Mouse (Mus musculus) G1E (cell line): ENCODE measurements around the gene Tfap4. TPM values are rescaled to one million over a fixed set of nuclear protein-coding genes. Genes with fewer than 3 reads are reported as not detected.

Experiments
- ATAC-seq: 2 replicates; pipeline ENCODE4 v1.8.0; 2016; ENCODE audit warnings: mild to moderate bottlenecking; ENCODE audit not compliant: insufficient number of reproducible peaks, poor library complexity, low FRiP score, severe bottlenecking; ENCODE audit errors: extremely low read depth
- DNase-seq: peaks from one replicate; pipeline ENCODE4 v3.0.0; 2012; ENCODE audit warnings: low spot score
- H3K27me3 ChIP-seq: 2 replicates; pipeline ENCODE4 v1.6.1; 2012; ENCODE audit warnings: mild to moderate bottlenecking, low read length, inconsistent platforms; ENCODE audit not compliant: insufficient read depth
- H3K36me3 ChIP-seq: replicated peaks from 2 replicates; pipeline ENCODE3; 2012; ENCODE audit warnings: mild to moderate bottlenecking, inconsistent platforms
- H3K4me1 ChIP-seq: 2 replicates; pipeline ENCODE4 v1.6.1; 2012; ENCODE audit warnings: low read depth, low read length, inconsistent platforms, mixed read lengths; ENCODE audit not compliant: insufficient read depth
- H3K4me3 ChIP-seq: 2 replicates; pipeline ENCODE4 v1.5.1; 2012; ENCODE audit warnings: low read depth, mild to moderate bottlenecking, inconsistent platforms, low read length, moderate library complexity, mixed read lengths
- H3K9me3 ChIP-seq: replicated peaks from 2 replicates; pipeline ENCODE4 v1.6.1; 2012; ENCODE audit warnings: inconsistent platforms
- CTCF ChIP-seq: IDR thresholded peaks from 2 replicates; pipeline ENCODE4 v1.5.1; 2012; ENCODE audit warnings: low read depth, low read length, inconsistent platforms, mixed read lengths
- GATA1 ChIP-seq: IDR thresholded peaks from 2 replicates; pipeline ENCODE4 v1.6.1; 2012; ENCODE audit warnings: borderline replicate concordance, low read length, inconsistent platforms, mixed read lengths
- GATA2 ChIP-seq: IDR thresholded peaks from 2 replicates; pipeline ENCODE4 v1.6.1; 2012; ENCODE audit warnings: low read depth, low read length, inconsistent platforms, borderline replicate concordance
- POLR2AphosphoS5 ChIP-seq: IDR thresholded peaks from 2 replicates; pipeline ENCODE4 v1.6.1; 2012; ENCODE audit warnings: low read depth, low read length, inconsistent platforms; ENCODE audit not compliant: insufficient replicate concordance
- TAL1 ChIP-seq: conservative IDR thresholded peaks from 2 replicates; pipeline ENCODE4 v1.6.1; 2012; ENCODE audit warnings: low read depth, low read length, inconsistent platforms, mixed read lengths
- polyA plus RNA-seq: library from polyadenylated mRNA; stranded (reverse); fragments of >175 nt; gene quantifications from 2 replicates; pipeline ENCODE4 v1.2.3, GENCODE M21; 2012
- total RNA-seq, 2 experiments: library from RNA; stranded (forward) in 1 of 2; stranded (reverse) in 1 of 2; fragments of 200-1000 nt in 1 of 2; fragments of >200 nt in 1 of 2; fragmentation: Nextera tagmentation in 1 of 2; gene quantifications; 2 replicates each; pipeline ENCODE4 v1.2.3; 2014 to 2017

Gene Tfap4
- total RNA-seq (2014; fragmentation: Nextera tagmentation) (46.3 and 69.0 TPM in 2 replicates), total RNA-seq (2017) (23.2 and 26.0 TPM in 2 replicates), polyA plus RNA-seq (81.1 and 87.0 TPM in 2 replicates)

- no peak for TF ChIP-seq GATA2
- peaks cover 46% of the 10 kb centered on the region for H3K4me1 ChIP-seq
- DNase-seq = peak; percentile 70
Measured at GRCm38 (mm10) chr16:4559715-4560144, at the start of gene Tfap4. Gene Tfap4 (minus strand): TSS chr16:4559854.

GRCm38 (mm10) chr16:4608532-4609059 is 48.9 kb upstream of the Tfap4 start:
- DNase-seq (no peak), ATAC-seq (no peak)

More at GRCm38 (mm10) chr16:4559715-4560144, at the start of gene Tfap4:
- peak; percentile 10; the same call in 1 of the 2 replicates for ATAC-seq
- Histone ChIP-seq H3K36me3 (peaks cover 28% of the 10 kb centered on the region), H3K4me3 (peak within 1 kb of the TSS; percentile 86), H3K27me3 (peaks cover 11% of the 10 kb centered on the region), H3K9me3 (no peaks in the 10 kb centered on the region; the same call in 1 of the 2 replicates)

DNA sequence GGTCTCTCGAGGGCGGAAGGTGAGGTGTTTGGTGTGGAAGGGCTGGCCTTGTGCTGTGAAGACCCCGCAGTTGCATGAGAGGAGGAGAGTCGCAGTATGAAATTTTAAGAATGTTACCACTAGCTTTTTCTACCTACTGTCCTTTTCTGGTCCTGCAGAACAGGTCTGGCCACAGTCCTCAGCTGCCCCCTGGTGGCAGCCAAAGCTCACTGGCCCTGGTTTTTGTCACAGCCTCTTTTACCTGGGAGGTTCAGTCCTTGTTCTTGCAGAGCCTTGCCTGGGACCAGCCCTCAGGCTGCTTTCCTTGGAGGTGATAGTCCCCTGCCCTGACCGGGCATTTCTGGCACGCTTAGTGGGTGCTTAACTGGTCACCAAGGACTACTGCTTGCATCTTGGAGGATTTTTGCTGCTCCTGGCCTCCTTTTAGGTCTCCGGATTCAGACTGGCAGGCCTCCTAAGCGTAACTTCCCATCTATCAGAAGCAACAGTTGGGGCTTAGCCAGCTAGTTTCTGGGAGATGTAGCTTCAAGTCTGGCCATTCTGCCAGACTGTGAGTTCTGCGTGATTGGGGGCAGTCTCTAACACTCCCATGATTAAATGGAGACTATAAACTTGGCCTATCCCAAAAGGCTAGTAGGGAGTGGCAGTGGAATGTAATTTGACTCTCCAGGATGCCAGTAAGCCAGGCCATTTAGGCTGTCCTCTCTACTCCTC is 48.3 kb upstream of the Tfap4 start:
- H3K4me3 ChIP-seq = no peak overlapping the region
- DNase-seq (peak; percentile 65), ATAC-seq (peak; percentile 49; the same call in 1 of the 2 replicates)
- H3K4me1 ChIP-seq = peaks cover 19% of the 10 kb centered on the region
- no peak for TF ChIP-seq TAL1
- peak; percentile 91 for TF ChIP-seq CTCF
- H3K36me3 ChIP-seq = no peaks in the 10 kb centered on the region
- no peaks in the 10 kb centered on the region for H3K9me3 ChIP-seq
- peaks cover 66% of the 10 kb centered on the region for H3K27me3 ChIP-seq

More at GRCm38 (mm10) chr16:4608532-4609059, 48.9 kb upstream of the Tfap4 start:
- H3K9me3 ChIP-seq = no peaks in the 10 kb centered on the region
- H3K36me3 ChIP-seq = peaks cover 5% of the 10 kb centered on the region
- peaks cover 19% of the 10 kb centered on the region for H3K4me1 ChIP-seq
- TF ChIP-seq GATA1 = no peak
- TF ChIP-seq TAL1 = no peak
- no peak for TF ChIP-seq GATA2
- TF ChIP-seq POLR2AphosphoS5 = no peak
- TF ChIP-seq CTCF = no peak
- peaks cover 59% of the 10 kb centered on the region for H3K27me3 ChIP-seq
- no peak overlapping the region for H3K4me3 ChIP-seq

DNA sequence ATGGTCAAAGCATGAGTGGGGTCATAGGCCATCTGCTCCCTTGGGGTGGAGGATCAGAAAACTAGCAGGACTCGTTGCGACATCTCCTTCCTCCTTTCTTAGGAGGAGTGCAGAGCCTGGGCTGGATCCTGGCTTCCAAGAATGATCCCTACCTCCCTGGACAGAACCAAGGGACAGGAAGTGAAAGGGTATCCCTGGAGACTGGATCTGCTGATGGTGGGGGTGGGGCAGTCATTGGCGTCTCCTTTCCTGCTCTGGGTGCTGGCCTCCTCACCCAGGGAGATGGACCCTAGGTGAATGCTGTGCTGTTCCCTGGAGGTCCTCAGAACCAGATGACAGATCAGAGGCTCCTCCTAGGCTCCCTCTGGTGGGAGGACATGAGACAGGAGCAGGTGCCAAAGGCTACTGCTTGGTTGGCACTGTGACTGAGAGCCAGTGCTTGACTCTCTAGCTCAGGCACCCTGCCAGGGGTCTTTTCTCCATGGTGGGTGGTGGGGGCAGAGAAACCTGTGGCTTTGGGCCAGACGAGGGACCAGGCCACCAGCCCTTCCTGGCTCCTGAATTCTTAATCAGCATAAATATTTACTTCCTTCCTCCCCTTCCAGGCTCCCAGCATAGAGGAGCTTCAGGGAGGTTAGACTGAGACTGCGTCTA is 46.9 kb upstream of the Tfap4 start:
- ATAC-seq (no peak), DNase-seq (no peak)
- no peaks in the 10 kb centered on the region for H3K36me3 ChIP-seq
- H3K4me1 ChIP-seq = peaks cover 25% of the 10 kb centered on the region
- peaks cover 73% of the 10 kb centered on the region for H3K27me3 ChIP-seq
- TF ChIP-seq POLR2AphosphoS5 (no peak), CTCF (no peak), GATA1 (no peak), TAL1 (no peak), GATA2 (no peak)
- no peak overlapping the region for H3K4me3 ChIP-seq
- no peaks in the 10 kb centered on the region for H3K9me3 ChIP-seq

GRCm38 (mm10) chr16:4605514-4606131 is 46.0 kb upstream of the Tfap4 start:
- H3K4me3 ChIP-seq = no peak overlapping the region
- no peaks in the 10 kb centered on the region for H3K36me3 ChIP-seq
- H3K9me3 ChIP-seq = no peaks in the 10 kb centered on the region
- DNase-seq = no peak
- peaks cover 72% of the 10 kb centered on the region for H3K27me3 ChIP-seq
- TF ChIP-seq POLR2AphosphoS5 (no peak), TAL1 (no peak), CTCF (no peak), GATA1 (no peak), GATA2 (no peak)
- peaks cover 25% of the 10 kb centered on the region for H3K4me1 ChIP-seq
- ATAC-seq = no peak

DNA sequence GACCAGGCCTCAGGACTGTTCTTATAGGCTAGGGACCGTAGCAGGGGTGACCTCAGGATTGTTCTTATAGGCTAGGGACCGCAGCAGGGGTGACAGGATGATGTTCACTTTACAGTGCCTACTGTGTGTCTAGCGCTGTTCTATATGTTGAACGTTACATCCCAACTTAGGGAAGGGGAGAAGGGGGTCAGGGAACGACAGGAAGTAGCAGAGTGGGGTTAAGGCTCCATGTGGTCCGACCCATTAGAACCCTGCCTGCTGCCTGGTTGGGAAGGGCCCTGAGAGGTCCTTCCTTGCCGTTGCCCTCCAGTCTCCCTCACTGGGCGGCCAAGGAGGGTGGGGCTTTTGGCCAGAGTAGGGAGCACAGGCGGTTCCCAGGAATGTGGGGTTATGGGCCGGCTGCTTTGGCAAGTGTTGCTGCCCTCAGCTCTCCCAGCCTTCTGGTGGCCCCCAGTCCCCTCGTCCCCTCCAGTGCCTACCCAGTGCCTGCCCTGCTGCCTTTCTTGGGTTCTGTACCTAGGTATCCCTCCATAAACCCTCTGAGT is 44.7 kb upstream of the Tfap4 start:
- TF ChIP-seq TAL1 = no peak
- DNase-seq = no peak
- H3K36me3 ChIP-seq = no peaks in the 10 kb centered on the region
- no peaks in the 10 kb centered on the region for H3K9me3 ChIP-seq
- no peak for ATAC-seq
- H3K27me3 ChIP-seq = peaks cover 82% of the 10 kb centered on the region
- H3K4me1 ChIP-seq = peaks cover 25% of the 10 kb centered on the region
- H3K4me3 ChIP-seq = no peak overlapping the region; the same call in 1 of the 2 replicates
